Mouse (Mus musculus): ENCODE measurements around the gene Fam172a. TPM values are rescaled to one million over a fixed set of nuclear protein-coding genes. Genes with fewer than 3 reads are reported as not detected.
A peak's percentile ranks its signal among the peaks of the same experiment; 100 is the strongest.

Fam172a gene
- polyA plus RNA-seq, 1 experiment from 2014 or later = 49.0 TPM

- H3K4me1 ChIP-seq (replicated peaks; ENCODE audit: control insufficient read depth, insufficient read depth, low read length) = no peaks in the 10 kb centered on the region
- H3K4me3 ChIP-seq (ENCODE audit: low read depth, low read length) = no peak overlapping the region
- no peaks in the 10 kb centered on the region for H3K36me3 ChIP-seq (ENCODE audit: control insufficient read depth, insufficient read depth, low read length)
- H3K9ac ChIP-seq (ENCODE audit: low read length) = no peak overlapping the region
- no peak overlapping the region for H3K27ac ChIP-seq (ENCODE audit: low read depth, low read length)
- no peaks in the 10 kb centered on the region for H3K27me3 ChIP-seq (ENCODE audit: control insufficient read depth, insufficient read depth, low read length)
- ATAC-seq (replicated peaks; ENCODE audit: low FRiP score) (no peak), DNase-seq (ENCODE audit: low spot score) (no peak)
- no peaks in the 10 kb centered on the region for H3K9me3 ChIP-seq (ENCODE audit: control insufficient read depth, low read length)
- WGBS = 85% methylated on average over 2 of the region's 2 CpGs
- H3K4me2 ChIP-seq (ENCODE audit: low read depth, low read length, severe bottlenecking) = no peak overlapping the region
Measured at GRCm38 (mm10) chr13:77843017-77843654, 141.3 kb downstream of the Fam172a start.

GRCm38 (mm10) chr13:77848868-77849267 lies 147.0 kb downstream of the Fam172a start:
- H3K9me3 ChIP-seq (ENCODE audit: control insufficient read depth, low read length) = no peaks in the 10 kb centered on the region
- no peak overlapping the region for H3K4me3 ChIP-seq (ENCODE audit: low read depth, low read length)
- no peaks in the 10 kb centered on the region for H3K4me1 ChIP-seq (replicated peaks; ENCODE audit: control insufficient read depth, insufficient read depth, low read length)
- H3K4me2 ChIP-seq (ENCODE audit: low read depth, low read length, severe bottlenecking) = no peak overlapping the region
- H3K27me3 ChIP-seq (ENCODE audit: control insufficient read depth, insufficient read depth, low read length) = no peaks in the 10 kb centered on the region
- DNase-seq (ENCODE audit: low spot score) (no peak), ATAC-seq (replicated peaks; ENCODE audit: low FRiP score) (no peak)
- H3K27ac ChIP-seq (ENCODE audit: low read depth, low read length) = no peak overlapping the region
- no peaks in the 10 kb centered on the region for H3K36me3 ChIP-seq (ENCODE audit: control insufficient read depth, insufficient read depth, low read length)
- H3K9ac ChIP-seq (ENCODE audit: low read length) = no peak overlapping the region
- 78% methylated on average over 4 of the region's 4 CpGs for WGBS

GRCm38 (mm10) chr13:77864804-77865203 lies 163.0 kb downstream of the Fam172a start:
- Histone ChIP-seq H3K4me1 (replicated peaks; ENCODE audit: control insufficient read depth, insufficient read depth, low read length) (no peaks in the 10 kb centered on the region), H3K27ac (ENCODE audit: low read depth, low read length) (no peak overlapping the region), H3K27me3 (ENCODE audit: control insufficient read depth, insufficient read depth, low read length) (no peaks in the 10 kb centered on the region), H3K9me3 (ENCODE audit: control insufficient read depth, low read length) (no peaks in the 10 kb centered on the region), H3K4me2 (ENCODE audit: low read depth, low read length, severe bottlenecking) (no peak overlapping the region), H3K36me3 (ENCODE audit: control insufficient read depth, insufficient read depth, low read length) (no peaks in the 10 kb centered on the region), H3K9ac (ENCODE audit: low read length) (no peak overlapping the region), H3K4me3 (ENCODE audit: low read depth, low read length) (no peak overlapping the region)
- ATAC-seq (replicated peaks; ENCODE audit: low FRiP score) = peak; percentile 33; the same call in 1 of the 2 replicates
- 91% methylated on average over 1 of the region's 1 CpGs for WGBS
- no peak for DNase-seq (ENCODE audit: low spot score)

GRCm38 (mm10) chr13:77868314-77868713 lies 166.5 kb downstream of the Fam172a start:
- WGBS = 30% methylated on average over 2 of the region's 2 CpGs
- DNase-seq (ENCODE audit: low spot score) = no peak
- H3K27me3 ChIP-seq (ENCODE audit: control insufficient read depth, insufficient read depth, low read length) = no peaks in the 10 kb centered on the region
- H3K9me3 ChIP-seq (ENCODE audit: control insufficient read depth, low read length) = no peaks in the 10 kb centered on the region
- no peaks in the 10 kb centered on the region for H3K4me1 ChIP-seq (replicated peaks; ENCODE audit: control insufficient read depth, insufficient read depth, low read length)
- no peak overlapping the region for H3K4me3 ChIP-seq (ENCODE audit: low read depth, low read length)
- no peaks in the 10 kb centered on the region for H3K36me3 ChIP-seq (ENCODE audit: control insufficient read depth, insufficient read depth, low read length)
- no peak overlapping the region for H3K27ac ChIP-seq (ENCODE audit: low read depth, low read length)
- ATAC-seq (replicated peaks; ENCODE audit: low FRiP score) = peak; percentile 91
- no peak overlapping the region for H3K4me2 ChIP-seq (ENCODE audit: low read depth, low read length, severe bottlenecking)
- H3K9ac ChIP-seq (ENCODE audit: low read length) = no peak overlapping the region

- H3K4me1 ChIP-seq (replicated peaks; ENCODE audit: control insufficient read depth, insufficient read depth, low read length) = no peaks in the 10 kb centered on the region
- WGBS = 66% methylated on average over 4 of the region's 4 CpGs
- peak; percentile 70 for ATAC-seq (replicated peaks; ENCODE audit: low FRiP score)
Measured at GRCm38 (mm10) chr13:77878120-77878519, 176.3 kb downstream of the Fam172a start.

GRCm38 (mm10) chr13:77878545-77878944 lies 176.7 kb downstream of the Fam172a start:
- Histone ChIP-seq H3K9ac (ENCODE audit: low read length) (no peak overlapping the region), H3K9me3 (ENCODE audit: control insufficient read depth, low read length) (no peaks in the 10 kb centered on the region), H3K36me3 (ENCODE audit: control insufficient read depth, insufficient read depth, low read length) (no peaks in the 10 kb centered on the region), H3K4me3 (ENCODE audit: low read depth, low read length) (no peak overlapping the region), H3K27ac (ENCODE audit: low read depth, low read length) (no peak overlapping the region), H3K27me3 (ENCODE audit: control insufficient read depth, insufficient read depth, low read length) (no peaks in the 10 kb centered on the region), H3K4me1 (replicated peaks; ENCODE audit: control insufficient read depth, insufficient read depth, low read length) (no peaks in the 10 kb centered on the region), H3K4me2 (ENCODE audit: low read depth, low read length, severe bottlenecking) (no peak overlapping the region)
- no peak for DNase-seq (ENCODE audit: low spot score)
- WGBS = 75% methylated on average over 3 of the region's 3 CpGs
- ATAC-seq (replicated peaks; ENCODE audit: low FRiP score) = no peak

More at GRCm38 (mm10) chr13:77878120-77878519, 176.3 kb downstream of the Fam172a start:
- no peak overlapping the region for H3K4me3 ChIP-seq (ENCODE audit: low read depth, low read length)
- no peak overlapping the region for H3K27ac ChIP-seq (ENCODE audit: low read depth, low read length)
- no peaks in the 10 kb centered on the region for H3K9me3 ChIP-seq (ENCODE audit: control insufficient read depth, low read length)
- no peaks in the 10 kb centered on the region for H3K36me3 ChIP-seq (ENCODE audit: control insufficient read depth, insufficient read depth, low read length)
- DNase-seq (ENCODE audit: low spot score) = no peak
- H3K27me3 ChIP-seq (ENCODE audit: control insufficient read depth, insufficient read depth, low read length) = no peaks in the 10 kb centered on the region
- no peak overlapping the region for H3K4me2 ChIP-seq (ENCODE audit: low read depth, low read length, severe bottlenecking)
- H3K9ac ChIP-seq (ENCODE audit: low read length) = no peak overlapping the region

- WGBS = 39% methylated on average over 2 of the region's 2 CpGs
- DNase-seq (ENCODE audit: low spot score) (no peak), ATAC-seq (replicated peaks; ENCODE audit: low FRiP score) (no peak)
- no peaks in the 10 kb centered on the region; the same call in 1 of the 2 replicates for H3K4me1 ChIP-seq (replicated peaks; ENCODE audit: control insufficient read depth, insufficient read depth, low read length)
- no peaks in the 10 kb centered on the region for H3K9me3 ChIP-seq (ENCODE audit: control insufficient read depth, low read length)
- H3K27me3 ChIP-seq (ENCODE audit: control insufficient read depth, insufficient read depth, low read length) = no peaks in the 10 kb centered on the region
- H3K27ac ChIP-seq (ENCODE audit: low read depth, low read length) = no peak overlapping the region
- no peak overlapping the region for H3K4me2 ChIP-seq (ENCODE audit: low read depth, low read length, severe bottlenecking)
- H3K36me3 ChIP-seq (ENCODE audit: control insufficient read depth, insufficient read depth, low read length) = no peaks in the 10 kb centered on the region
- no peak overlapping the region for H3K4me3 ChIP-seq (ENCODE audit: low read depth, low read length)
- no peak overlapping the region for H3K9ac ChIP-seq (ENCODE audit: low read length)
Measured at GRCm38 (mm10) chr13:77897619-77898018, 195.8 kb downstream of the Fam172a start.

- Histone ChIP-seq H3K4me2 (ENCODE audit: low read depth, low read length, severe bottlenecking) (no peak overlapping the region), H3K9me3 (ENCODE audit: control insufficient read depth, low read length) (no peaks in the 10 kb centered on the region), H3K36me3 (ENCODE audit: control insufficient read depth, insufficient read depth, low read length) (no peaks in the 10 kb centered on the region), H3K27me3 (ENCODE audit: control insufficient read depth, insufficient read depth, low read length) (no peaks in the 10 kb centered on the region), H3K4me3 (ENCODE audit: low read depth, low read length) (no peak overlapping the region), H3K9ac (ENCODE audit: low read length) (no peak overlapping the region), H3K4me1 (replicated peaks; ENCODE audit: control insufficient read depth, insufficient read depth, low read length) (no peaks in the 10 kb centered on the region; the same call in 1 of the 2 replicates), H3K27ac (ENCODE audit: low read depth, low read length) (no peak overlapping the region)
- ATAC-seq (replicated peaks; ENCODE audit: low FRiP score) (no peak), DNase-seq (ENCODE audit: low spot score) (no peak)
- 62% methylated on average over 6 of the region's 6 CpGs for WGBS
Measured at GRCm38 (mm10) chr13:77898066-77898796, 196.4 kb downstream of the Fam172a start.
